Mouse (Mus musculus): Measurements from ENCODE around the gene Abhd2. TPM values are rescaled to one million over a fixed set of nuclear protein-coding genes. Genes with fewer than 3 reads are reported as not detected.

The Abhd2 gene
- total and polyA plus RNA-seq, 3 experiments: 262 to 1,465 (median 1,164) TPM

- no peak for DNase-seq
Measured at GRCm38 (mm10) chr7:79318110-79318801, 45.3 kb downstream of the Abhd2 start.

- no peak for DNase-seq
Measured at GRCm38 (mm10) chr7:79323855-79324254, 50.9 kb downstream of the Abhd2 start.

- DNase-seq: no peak
Measured at GRCm38 (mm10) chr7:79328769-79329168, 55.8 kb downstream of the Abhd2 start.

- no peak for DNase-seq
Measured at GRCm38 (mm10) chr7:79331197-79331596, 58.2 kb downstream of the Abhd2 start.

- no peak for DNase-seq
Measured at GRCm38 (mm10) chr7:79333419-79333818, 60.4 kb downstream of the Abhd2 start.

GRCm38 (mm10) chr7:79336362-79336910, 63.4 kb downstream of the Abhd2 start:
- DNase-seq: peak; percentile 62

- peak; percentile 57 for DNase-seq
Measured at GRCm38 (mm10) chr7:79345902-79346301, 72.9 kb downstream of the Abhd2 start.

- no peak for DNase-seq
Measured at GRCm38 (mm10) chr7:79346555-79347075, 73.6 kb downstream of the Abhd2 start.

- DNase-seq: no peak
Measured at GRCm38 (mm10) chr7:79347108-79347813, 74.3 kb downstream of the Abhd2 start.

- no peak for DNase-seq
Measured at GRCm38 (mm10) chr7:79348816-79349215, 75.8 kb downstream of the Abhd2 start.

GRCm38 (mm10) chr7:79349738-79350386, 76.9 kb downstream of the Abhd2 start:
- DNase-seq: peak; percentile 52

GRCm38 (mm10) chr7:79358350-79359182, 85.6 kb downstream of the Abhd2 start:
- DNase-seq: no peak

GRCm38 (mm10) chr7:79359183-79359435, 86.1 kb downstream of the Abhd2 start:
- no peak for DNase-seq

GRCm38 (mm10) chr7:79360056-79360455, 87.1 kb downstream of the Abhd2 start:
- no peak for DNase-seq

GRCm38 (mm10) chr7:79362208-79362607, 89.2 kb downstream of the Abhd2 start:
- no peak for DNase-seq

- DNase-seq: no peak
Measured at GRCm38 (mm10) chr7:79362830-79363229, 89.8 kb downstream of the Abhd2 start.

GRCm38 (mm10) chr7:79363370-79364043, 90.5 kb downstream of the Abhd2 start:
- DNase-seq: peak; percentile 63

- DNase-seq: no peak
Measured at GRCm38 (mm10) chr7:79368664-79369063, 95.7 kb downstream of the Abhd2 start.

GRCm38 (mm10) chr7:79369416-79369815, 96.4 kb downstream of the Abhd2 start:
- DNase-seq: no peak

- DNase-seq: peak; percentile 75
Measured at GRCm38 (mm10) chr7:79371321-79371879, 98.4 kb downstream of the Abhd2 start.

GRCm38 (mm10) chr7:79374017-79374416, 101.0 kb downstream of the Abhd2 start:
- DNase-seq: no peak

Data from adrenal gland, adult 2 months (tissue).